Mouse (Mus musculus) megakaryocyte, adult 5-6 weeks (primary cell): ENCODE results near the gene Cacna1e. TPM values are rescaled to one million over a fixed set of nuclear protein-coding genes. Genes with fewer than 3 reads are reported as not detected.
A peak's percentile ranks its signal among the peaks of the same experiment; 100 is the strongest.

Source experiments
- ATAC-seq: 2 replicates; pipeline ENCODE4 v1.8.0; 2016; ENCODE audit warnings: mild to moderate bottlenecking, inconsistent platforms; ENCODE audit not compliant: poor library complexity, severe bottlenecking
- total RNA-seq, 2 experiments: library from RNA; stranded (forward) in 1 of 2; stranded (reverse) in 1 of 2; fragments of 153-499, 151-499 nt in 1 of 2; fragments of 221-1000, 200-1000 nt in 1 of 2; gene quantifications; 2 replicates each; pipeline versions ENCODE4 v1.2.3 to v1.2.4; 2015 to 2017

Gene Cacna1e
- total RNA-seq, 2 experiments from 2014 or later, result 0.02 to 0.26 TPM

- ATAC-seq, result no peak
Observed at GRCm38 (mm10) chr1:154723537-154724286, 160.6 kb downstream of the Cacna1e start.

DNA sequence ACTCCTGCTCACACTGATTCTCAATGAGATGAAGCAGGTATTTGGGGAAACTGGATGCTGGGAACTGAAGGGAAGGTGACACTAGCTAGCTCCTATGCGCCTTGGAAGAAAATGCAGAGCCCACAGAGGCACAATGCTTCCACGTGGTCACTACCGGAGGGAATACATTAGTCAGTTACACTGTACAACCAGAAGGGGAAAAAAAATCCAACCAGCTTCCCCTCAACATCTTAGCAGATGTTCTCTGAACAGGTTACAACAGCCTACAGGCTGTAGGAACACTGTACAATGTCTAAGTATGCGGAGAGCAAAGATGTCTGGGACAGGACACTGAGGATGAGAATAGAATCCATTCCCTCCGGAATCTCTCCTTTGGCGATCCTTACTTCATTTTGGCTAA is 161.2 kb downstream of the Cacna1e start:
- ATAC-seq, result no peak

- ATAC-seq, result no peak
Observed at GRCm38 (mm10) chr1:154715596-154715995, 168.7 kb downstream of the Cacna1e start.

GRCm38 (mm10) chr1:154712747-154713146 is 171.6 kb downstream of the Cacna1e start:
- peak; percentile 21; the same call in 1 of the 2 replicates for ATAC-seq

- no peak for ATAC-seq
Observed at GRCm38 (mm10) chr1:154707584-154708290, 176.6 kb downstream of the Cacna1e start.

- no peak for ATAC-seq
Observed at GRCm38 (mm10) chr1:154706974-154707373, 177.3 kb downstream of the Cacna1e start.

DNA sequence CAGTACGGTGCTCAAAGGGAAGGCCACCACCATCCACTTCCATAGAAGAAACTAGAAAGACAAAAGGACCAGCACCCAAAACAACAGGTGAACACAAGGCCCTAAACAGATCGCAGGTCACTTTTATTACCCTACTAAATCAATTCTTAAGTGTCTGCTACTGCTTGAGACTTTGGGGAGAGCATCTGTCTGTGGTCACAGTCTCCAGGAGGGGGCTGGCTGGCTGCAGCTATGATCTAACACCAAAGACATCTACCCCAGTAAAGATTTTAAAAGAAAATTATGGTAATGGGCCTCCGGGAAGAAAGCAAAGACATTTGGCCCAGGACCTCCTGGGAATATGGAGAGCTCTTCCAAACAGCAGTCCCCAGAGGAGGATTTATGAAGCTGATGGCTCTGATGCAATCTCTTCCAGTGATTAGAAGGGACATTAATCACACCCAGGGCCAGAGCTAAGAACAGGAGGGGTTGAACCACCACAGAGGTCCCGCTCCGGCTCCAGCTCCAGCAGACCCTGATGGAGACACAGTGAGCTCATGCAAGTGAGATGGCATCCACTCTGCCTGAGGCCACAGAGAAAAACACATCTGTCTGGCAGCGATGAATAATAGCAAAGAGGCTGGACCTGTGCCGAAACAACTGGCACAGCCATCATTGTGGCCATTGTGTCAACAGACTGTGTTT is 178.3 kb downstream of the Cacna1e start:
- ATAC-seq, result no peak

GRCm38 (mm10) chr1:154704558-154705185 is 179.6 kb downstream of the Cacna1e start:
- ATAC-seq, result no peak

DNA sequence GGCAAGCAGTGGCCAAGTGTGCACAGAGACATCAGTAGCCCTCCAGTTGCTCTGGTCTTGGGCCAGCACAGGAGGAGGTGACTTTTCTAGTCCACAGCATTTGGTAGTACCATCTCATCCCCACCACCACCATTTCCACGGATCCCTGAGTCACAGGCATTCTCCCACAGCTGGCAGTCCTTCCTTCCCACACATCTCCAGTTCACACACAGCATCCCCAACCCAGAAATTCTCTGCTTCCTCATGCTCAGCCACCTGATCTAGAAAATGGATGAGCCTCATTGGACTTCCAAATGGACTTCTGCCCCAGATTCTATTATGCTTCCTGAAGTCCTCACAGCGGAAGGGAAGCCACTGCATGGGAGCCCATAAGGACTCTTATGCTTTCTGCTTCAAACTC is 181.7 kb downstream of the Cacna1e start:
- ATAC-seq, result no peak

- no peak for ATAC-seq
Observed at GRCm38 (mm10) chr1:154688876-154689665, 195.2 kb downstream of the Cacna1e start.

DNA sequence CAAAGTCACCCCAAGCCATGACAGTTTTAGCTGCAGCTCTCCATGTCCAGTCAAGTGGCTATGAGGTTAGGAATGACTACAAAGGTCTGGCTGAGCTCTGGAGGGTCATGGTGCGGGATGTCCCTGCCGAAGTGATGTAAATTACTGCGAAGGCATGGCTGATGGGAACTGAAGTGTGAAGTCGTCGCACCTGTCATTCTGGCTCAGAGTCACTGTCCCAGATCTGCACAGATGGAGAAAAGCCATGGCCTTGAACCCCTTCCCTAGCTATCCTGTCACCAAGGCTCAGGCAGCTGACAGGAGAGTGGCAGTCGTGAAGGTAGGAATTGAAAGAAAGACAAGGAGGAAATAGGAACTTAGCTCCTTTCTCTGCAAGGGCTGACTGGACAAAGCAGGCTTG is 197.4 kb downstream of the Cacna1e start:
- ATAC-seq, result 0 out of 2 replicates have a peak, but pooled peaks have one; percentile 43

DNA sequence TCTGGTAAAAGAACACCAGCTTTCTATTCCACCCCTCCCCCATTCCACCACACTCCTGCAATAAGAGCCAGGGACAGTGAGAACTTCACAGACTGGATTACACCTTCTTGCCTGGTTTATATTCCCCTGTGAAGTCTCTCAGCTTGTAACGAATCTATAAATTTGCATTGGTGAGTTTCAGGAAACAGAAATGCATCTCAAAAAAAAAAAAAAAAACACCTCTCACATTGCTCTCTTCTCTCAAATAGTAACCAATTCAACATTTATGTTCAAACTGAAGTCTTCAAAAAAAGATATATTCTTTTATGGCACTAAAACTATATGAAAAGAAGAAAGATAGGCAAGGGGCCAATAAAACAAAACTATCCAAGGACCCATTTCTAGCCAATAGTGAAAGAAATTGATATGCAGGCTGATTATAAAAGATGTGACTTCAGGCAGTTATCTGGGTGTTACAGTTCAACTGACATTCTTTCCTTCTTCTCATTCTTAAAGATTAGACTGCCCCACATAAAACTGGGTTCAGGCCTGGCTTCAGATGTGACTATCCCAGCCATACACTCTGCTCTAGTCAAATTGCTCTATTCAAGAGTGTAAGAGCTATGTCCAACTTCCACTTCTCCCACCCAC is 200.7 kb downstream of the Cacna1e start:
- ATAC-seq, result no peak

DNA sequence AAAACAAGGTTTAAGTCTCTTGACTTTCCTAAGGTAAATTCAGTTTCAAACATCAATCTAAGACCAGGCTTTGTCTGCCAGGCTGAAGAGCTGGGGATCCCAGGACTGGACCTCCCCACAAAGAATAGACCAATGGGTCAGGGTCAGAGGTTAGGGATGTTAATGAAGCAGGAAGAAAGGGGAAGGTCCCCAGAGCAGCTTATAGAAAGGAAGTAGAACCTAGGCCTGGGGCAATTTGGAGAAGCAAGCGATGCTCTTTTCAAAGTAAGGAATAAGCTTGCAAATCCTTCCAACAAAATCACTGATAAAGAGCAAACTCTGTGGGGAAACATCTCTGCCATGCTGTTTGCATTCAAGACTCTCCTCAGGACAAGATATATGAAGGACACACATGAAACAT is 205.3 kb downstream of the Cacna1e start:
- peak; percentile 58 for ATAC-seq

GRCm38 (mm10) chr1:154678151-154678550 is 206.2 kb downstream of the Cacna1e start:
- no peak for ATAC-seq

DNA sequence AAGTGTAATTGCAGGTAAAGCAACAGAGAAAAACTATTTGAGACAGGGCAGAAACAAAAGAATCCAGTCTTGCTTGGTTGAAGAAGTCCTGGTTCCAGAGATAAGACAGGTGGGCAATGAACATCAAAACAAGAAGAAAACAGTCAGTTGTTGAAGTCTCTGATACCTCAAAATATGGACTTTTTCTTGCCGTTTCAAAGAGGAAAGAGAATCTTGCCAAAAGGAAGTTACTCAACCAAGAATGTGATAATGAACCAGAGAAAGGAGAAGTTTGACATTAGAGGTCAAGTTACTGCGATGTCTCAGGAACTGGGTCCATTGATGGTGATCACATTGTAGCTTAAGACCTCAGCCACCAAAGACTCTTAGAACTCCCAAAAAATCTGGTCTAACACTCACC is 206.6 kb downstream of the Cacna1e start:
- ATAC-seq, result peak; percentile 85

- no peak for ATAC-seq
Observed at GRCm38 (mm10) chr1:154663721-154664120, 220.6 kb downstream of the Cacna1e start.

DNA sequence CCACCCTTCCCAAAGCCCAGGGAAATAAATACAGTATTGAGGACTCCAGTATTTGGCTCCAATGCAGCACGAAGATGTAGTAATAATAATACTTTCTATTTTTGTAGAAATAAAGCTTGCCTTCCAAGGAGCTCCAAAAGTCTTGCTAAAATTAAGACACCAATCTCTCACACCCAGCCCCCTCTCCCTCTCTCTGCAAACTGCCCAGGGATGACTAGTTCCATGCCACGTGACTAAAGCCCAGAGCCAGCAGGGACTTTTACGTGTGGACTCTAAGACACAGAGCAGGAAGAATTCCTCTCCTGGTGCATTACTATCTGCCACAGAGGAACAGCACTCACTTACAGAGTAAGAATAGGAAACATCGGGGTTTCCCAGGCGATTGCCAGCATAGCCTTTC is 222.3 kb downstream of the Cacna1e start:
- no peak for ATAC-seq

DNA sequence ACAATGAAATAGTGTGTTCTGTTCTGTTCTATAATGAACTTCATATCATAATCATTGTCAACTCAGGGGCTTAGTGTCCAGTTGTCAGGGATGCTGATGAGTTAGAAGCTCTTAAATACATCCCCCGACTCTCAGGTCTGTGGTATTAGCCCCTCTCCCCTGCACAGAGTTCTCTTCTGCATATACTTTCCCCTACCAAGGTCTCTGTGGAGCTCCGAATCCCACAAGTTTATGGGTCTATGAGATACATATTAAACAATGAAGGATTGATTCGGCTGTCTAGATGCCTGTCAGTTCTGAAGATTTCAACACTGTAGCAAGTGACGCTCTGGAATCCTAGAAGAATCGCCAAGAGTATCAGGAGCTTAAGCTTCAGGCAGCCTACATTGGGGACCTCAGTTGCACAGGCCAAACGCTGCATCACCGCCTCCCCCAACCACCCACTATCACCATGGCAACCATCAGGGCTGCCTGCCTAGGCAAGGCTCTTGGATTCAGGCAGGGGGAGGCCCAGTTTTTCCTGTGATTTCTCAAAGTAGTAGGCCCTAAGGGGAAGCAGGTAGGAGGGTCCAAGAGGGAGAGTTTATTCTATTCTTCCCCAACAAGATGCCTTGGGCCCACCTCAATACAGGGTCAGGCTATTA is 223.0 kb downstream of the Cacna1e start:
- ATAC-seq, result no peak

- no peak for ATAC-seq
Observed at GRCm38 (mm10) chr1:154657366-154657765, 226.9 kb downstream of the Cacna1e start.
